Mouse (Mus musculus) spleen, adult 18-20 months (tissue): ENCODE measurements around the gene Fes.
A peak's percentile ranks its signal among the peaks of the same experiment; 100 is the strongest.
"Not testable (repeated sequence)": the region's sequence is repeated elsewhere in the genome, so short reads cannot be mapped to it uniquely, and the experiment has no call there.

ENCODE experiments used
- DNase-seq, 2 experiments: peaks; one replicate each; pipeline ENCODE4 v3.0.0; 2022; ENCODE audit warnings: mixed read lengths in 2 of 2

Gene Fes

DNA sequence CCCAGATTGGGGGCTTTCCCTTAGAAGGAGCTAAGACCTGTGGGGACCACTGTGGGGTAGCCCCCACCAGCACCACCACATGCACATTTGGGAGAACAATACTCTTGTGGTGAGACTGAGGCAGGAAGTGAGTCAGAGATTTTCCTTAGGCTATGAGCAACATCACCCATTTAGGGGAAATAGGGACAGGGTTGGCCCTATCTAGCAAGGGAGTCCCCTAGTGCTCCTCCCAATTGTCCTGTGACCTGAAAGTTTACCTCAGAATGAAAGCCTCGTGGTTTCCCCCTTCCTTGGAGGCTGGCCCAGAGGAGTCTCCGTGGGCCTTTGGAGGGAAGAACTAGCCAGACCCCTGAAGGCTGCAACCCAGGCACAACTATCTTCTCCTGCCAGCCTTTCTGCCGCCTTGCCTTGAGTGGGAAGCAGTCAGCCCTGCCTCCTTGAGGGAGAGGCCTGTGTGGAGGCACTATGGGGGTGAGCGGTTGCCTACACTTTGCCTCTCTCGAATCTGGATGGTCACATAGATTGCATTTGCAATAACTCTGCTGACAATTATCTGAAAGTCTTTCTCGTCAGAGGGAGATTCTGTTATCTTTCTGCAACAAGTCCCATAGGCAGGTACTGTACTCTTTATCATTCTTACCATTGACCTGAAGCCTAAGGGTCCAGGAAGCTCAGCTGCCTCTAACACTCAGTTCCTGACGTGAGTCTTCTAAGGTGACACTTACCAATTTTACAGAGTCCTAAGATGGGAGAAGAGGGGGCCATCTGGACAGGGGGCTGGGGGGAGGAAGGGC, 16.6 kb upstream of the Fes start:
- DNase-seq = no peak

DNA sequence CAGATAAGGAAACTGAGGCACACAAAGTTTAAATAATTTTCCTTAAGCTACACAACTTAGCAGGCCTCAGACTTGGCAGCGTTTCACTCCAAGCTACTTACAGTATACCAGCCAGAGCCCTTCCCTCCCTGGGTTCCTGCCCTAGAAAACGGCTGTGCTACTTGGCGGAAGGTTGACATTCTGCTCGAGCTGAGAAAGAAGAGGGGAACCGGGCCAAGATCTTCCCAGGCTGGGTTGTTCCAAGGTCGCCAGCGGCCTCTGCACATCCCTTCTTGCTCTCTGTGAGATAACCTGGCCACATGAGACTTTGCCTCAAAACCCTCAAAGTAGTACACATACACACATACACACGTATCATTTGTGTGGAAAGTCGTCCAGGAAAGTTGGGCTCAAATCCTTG, 15.8 kb upstream of the Fes start:
- DNase-seq = peak in 1 of 2 experiments; percentile 24

DNA sequence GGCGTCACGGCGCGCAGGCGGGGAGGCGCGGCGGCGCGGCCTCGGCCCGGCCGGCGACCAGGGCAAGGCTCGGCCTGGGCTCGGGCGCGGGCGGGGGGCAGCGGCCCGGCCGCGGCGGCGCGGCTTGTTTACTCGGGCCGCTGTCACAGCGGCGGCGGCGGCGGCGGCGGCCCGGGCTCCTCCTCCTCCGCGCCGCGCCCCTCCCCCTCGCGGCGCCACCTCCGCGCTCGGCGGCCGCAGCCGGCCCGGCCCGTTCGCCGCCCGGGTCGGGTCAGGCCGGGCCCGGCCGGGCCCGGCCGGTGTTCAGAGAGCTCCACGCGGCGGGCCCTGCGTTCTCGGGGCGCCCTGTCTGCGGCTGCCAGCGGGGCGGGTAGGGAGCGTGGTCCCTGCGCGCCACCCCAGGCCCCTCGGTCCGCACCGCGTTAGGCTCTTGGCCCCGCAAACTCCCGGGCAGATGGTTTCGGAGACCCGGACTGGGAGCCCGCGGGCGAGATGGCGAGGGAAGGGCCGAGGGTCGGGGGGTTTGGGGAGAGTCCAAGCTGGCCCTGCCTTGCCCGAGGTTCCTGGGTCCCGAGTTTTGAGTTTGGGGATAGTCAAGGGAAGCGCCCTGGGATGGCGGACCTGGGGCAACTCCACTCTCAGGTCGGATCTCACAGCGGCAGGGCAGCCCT, 15.0 kb upstream of the Fes start:
- DNase-seq = peak; percentile 57 to 73

DNA sequence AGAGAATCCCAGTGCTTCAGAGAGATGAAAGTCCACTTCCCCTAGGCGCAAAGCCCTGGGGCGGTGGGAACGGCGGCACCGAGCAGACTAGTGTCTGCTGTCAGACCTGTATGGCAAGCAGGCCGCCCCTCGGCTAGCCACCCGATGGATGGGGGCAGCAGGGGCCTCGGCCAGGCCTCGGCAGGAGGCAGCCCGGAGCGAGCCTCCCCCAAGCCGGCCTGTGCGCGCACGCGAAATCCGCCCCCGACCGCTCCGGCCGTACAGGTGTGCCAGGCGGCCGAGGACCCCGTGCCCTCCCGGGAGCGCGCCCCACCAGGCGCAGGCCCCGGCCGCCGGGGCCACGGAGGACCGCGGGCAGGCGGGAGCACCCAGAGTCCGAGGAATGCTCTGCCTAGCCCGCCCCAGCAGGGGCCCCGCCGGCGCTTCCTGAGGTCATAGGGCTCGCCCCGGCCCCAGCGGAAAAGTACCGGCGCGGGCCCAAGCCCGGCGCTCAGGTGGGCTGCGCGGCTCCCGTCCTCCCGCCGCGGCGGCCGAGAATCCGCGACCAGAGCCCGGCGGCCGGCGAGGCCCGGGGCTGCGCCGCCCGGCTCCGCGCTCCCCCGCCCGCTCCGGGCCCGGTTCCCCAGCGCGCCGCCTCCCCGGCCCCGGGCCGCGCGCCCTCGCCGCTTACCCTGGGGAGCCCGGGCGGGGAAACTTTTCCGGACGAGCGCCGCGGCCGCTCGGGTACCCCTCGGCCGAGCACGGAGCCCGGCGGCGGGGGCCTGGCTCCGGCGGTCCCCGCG, 14.3 kb upstream of the Fes start:
- DNase-seq = peak; percentile 40 to 60

DNA sequence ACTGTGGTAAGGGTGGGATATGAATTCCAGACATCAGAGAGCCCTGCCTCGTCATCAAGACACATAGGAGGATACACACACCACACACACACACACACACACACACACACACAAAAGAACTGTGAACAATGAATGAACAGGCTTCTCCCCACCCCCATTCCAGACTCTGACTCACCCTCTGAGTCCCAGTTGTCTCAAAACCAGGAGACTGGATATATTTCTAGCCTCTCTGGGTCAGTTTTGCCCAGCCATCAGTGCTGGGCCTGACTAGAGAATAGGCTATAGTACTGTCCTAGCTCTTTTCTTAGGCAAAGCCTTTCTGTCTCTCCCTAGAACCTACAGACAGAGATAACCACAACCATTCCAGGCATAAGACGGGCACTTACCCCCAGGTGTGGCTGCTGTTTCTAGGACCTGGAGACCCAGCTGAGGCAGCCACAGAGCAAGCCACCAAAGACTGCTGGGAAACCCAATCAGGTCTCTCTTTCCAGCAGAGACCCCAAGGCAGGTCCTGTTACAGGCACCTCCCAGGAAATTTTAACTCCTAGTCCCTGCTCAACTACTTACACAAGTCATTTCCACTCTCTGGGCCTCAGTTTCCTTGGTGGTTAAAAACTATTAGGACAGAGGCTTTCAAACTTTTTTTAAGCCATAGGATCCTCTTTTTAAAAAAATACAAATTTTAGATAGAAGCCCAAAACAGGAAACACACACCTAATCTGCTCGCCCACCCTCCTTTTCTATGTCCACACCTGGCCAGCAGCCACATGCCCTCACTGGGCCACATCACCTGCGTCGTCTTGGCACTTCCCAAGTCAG, 13.5 kb upstream of the Fes start:
- DNase-seq = no peak

DNA sequence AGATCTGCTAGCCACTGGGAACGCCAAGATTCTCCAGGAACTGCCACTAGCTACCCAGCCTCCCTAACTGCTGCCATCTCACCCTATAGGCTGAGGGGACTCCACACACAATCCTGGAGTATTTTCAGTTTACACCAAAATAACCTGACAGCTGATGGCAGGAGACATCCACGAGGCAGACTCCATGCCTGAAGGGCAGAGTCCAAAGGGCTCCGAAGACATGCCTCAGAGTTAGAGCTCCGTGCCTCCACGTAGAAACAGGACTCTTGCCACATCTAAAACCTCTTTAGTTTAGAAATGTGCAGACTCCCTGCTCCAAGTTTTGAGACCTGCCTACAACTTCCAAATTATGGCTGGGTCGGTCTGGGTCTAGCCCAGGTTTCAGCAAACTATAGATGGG, 12.8 kb upstream of the Fes start:
- no peak for DNase-seq

DNA sequence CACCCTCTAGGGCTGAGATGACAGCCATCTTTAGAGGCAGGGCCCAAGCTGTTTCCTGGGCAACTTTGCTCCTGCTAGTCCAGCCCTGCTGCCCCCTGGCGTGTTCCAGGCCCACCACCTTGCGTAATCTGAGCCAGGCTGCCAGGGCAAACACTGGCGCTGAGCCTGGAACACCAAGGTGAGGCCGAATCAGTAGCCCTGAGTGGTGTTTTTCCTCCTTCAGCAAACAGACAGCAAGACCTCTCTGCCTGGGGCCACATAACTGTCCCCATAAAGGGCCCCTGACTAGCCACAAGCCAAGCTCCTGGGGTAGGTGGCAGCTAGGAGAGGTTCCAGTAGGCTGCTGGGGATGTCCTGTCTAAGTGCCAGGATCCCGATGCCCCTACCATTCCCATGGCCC, 12.4 kb upstream of the Fes start:
- no peak for DNase-seq

DNA sequence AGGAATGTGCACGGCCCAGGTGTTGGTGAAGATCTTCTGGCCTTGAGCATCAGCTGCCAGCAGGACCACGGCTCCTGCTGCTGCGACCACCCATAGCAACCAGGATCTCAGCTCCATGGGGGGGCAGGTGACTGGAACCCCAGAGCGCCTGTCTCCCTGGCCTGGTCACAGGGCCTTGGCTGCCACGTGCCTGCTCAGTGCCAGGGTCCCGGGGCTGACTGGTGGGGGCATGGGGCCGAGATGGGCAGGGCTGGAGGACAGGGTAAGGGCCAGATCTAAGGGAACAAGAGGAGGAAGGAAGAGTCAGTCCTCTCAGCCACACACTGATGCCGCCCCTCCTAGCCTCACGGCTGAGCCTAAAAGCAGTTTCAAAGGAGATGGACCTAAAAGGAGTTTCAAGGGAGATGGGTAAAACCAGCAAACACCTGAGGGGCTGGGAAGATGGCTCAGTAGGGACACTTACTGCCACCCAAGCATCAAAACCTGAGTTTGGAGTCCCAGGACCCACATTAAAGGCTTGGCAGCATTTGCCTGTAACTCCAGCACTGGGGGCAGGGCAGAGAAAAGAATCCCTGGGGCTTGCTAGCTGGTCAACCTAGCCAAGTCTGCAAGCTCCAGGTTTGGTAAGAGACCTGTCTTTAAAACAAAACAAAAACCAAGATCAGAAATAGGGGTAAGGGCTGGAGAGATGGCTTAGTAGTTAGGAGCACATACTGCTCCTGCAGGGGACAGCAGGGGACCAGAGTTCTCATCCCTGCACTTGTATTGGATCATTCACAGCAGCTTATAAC, 11.1 kb upstream of the Fes start:
- DNase-seq = no peak

DNA sequence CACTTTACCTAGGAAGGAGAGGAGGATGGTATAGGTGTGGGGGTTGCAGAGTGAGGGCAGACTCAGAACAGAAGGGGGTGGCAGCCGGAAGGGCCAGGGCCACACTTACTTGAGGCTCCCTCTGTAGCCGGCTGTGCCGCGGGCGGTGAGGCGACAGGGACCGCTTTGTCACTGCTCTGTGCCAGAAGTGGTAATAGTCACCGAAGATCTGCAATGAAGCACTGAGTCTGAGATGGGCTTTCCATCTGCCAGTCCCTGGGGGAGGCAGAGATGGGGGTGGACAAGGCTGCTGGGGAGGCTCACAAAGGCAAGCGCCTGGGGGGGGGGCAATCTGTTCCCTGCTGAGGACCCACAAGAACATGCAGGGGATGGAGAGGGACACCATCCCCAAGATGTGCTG, 10.2 kb upstream of the Fes start:
- DNase-seq = no peak

DNA sequence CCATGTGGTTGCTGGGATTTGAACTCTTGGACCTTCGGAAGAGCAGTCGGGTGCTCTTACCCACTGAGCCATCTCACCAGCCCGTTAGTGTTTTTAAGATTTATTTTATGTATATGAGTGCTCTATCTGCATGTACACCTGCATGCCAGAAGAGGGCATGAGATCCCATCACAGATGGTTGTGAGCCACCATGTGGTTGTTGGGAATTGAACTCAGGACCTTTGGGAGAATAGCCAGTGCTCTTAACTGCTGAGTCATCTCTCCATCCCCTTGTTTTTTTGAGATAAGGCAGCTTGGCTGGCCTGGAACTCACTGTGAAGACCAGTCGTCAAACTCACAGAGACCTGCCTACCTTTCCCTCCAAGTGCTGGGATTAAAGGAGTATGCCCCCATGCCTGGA, 8.7 kb upstream of the Fes start:
- not testable (repeated sequence) for DNase-seq

DNA sequence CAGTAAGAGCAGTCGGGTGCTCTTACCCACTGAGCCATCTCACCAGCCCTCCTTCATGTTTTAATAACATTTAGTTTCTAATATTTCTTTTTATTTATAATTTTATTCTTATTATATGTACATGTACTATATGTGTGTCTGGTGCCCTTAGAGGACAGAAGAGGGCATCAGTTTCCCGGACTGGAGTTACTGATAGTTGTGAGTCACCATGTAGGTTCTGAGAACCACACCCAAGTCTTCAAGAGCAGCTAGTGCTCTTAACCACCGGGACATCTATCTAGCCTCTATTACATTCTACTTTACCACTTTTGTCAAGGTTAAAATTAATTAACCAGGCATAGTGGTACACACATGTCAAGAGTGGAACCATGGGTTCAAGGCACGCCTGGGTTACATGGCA, 6.9 kb upstream of the Fes start:
- no peak for DNase-seq

DNA sequence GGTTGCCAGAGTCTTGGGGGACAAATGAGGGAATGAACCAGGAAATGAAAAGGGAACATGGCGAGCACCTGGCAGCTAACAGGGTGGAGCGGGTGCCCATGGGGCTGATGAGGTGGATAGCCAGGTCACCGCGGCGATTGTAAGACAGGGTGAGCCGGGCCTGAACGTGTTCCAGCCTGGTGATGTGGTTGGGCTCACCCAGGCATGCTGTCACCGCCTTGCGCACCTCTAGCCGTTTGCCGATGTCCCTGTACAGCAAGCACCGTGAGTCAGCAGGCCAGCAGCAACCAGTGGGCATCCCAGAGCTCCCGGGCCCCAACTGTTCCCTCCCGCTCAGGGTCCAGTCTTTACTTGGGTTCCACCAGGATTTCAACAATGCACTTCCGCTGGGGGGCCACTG, 4.4 kb upstream of the Fes start:
- no peak for DNase-seq

DNA sequence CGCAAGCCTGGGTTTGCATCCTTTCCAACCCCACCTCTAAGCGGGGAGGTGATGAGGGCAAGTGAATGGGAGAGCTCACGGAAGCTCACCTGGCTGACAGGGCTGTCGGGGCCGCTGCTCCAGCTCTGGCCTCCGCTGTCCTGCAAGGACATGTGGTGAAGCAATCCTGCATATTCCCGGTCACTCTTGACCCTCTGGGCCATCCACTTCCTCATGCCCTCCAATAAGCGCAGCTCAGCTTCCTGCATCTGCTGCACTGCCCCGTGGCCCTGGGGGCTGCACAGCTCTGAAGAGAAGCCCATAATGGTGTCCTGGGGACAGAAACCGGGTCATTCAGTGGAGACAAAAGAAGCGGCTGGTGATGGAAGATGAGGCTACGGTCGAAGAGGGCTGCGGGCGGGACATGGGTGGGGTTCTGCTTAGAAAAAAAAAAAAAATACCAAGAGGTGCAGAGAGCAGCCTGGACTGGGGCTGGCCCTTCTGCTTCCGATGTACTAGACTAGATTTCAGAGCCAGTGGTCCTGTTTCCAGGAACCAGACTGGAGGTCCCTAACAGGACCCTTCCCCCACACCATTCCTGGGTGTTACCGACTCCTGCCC, 613 bp downstream of the Fes start:
- peak in 1 of 2 experiments; percentile 37 for DNase-seq

DNA sequence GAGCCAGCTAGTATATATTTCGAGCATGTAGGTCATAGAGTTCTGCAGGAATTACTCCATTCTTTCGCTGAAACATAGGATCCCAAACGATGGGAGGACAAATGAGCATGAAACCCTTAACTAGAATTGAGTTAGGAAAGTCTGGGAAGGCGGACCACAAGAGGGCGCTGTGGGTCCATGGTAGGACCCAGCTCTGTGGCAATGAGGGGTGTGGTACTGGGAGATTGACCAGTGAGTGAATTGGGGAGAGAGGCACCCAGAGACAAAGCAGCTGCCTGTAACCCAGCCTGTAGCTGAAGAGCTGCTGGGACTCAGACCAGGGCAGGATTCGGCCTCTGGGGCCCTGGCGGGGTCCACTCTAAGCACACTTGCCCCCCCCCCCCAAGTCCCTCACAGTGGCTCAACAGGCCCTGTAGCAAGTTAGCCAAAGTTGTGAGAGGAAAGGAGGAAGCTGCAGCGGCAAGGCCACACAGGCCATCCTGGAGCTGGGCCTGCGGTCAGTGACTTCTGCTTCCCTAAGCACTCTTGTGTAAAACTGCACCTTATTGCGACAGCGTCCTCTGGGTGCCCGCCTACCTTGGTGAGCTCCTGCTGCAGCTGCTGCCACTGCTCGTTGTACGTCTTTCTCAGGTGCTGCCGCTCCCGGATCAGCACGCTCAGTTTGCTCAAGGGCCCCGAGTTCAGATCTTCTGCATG, 1.4 kb downstream of the Fes start:
- peak; percentile 78 to 92 for DNase-seq

DNA sequence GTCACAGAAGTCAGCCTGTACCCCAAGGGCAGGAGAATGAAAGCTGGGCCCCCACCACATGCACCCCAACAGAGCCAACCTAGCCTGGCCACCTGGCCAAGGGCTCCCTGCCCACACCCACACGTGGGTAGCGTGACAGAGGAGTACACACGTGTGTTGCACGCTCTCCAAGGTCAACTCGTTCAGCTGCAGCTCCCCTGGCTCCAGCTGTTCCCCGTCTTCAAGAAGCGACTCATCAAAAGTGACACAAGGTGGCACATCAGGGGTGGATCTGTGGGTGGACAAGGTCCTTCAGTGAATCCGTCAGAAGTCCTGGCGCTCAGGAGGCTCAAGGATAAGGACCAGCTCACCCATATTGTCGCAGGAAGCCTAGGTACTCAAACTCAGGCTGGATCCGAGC, 4.8 kb downstream of the Fes start:
- DNase-seq = no peak

DNA sequence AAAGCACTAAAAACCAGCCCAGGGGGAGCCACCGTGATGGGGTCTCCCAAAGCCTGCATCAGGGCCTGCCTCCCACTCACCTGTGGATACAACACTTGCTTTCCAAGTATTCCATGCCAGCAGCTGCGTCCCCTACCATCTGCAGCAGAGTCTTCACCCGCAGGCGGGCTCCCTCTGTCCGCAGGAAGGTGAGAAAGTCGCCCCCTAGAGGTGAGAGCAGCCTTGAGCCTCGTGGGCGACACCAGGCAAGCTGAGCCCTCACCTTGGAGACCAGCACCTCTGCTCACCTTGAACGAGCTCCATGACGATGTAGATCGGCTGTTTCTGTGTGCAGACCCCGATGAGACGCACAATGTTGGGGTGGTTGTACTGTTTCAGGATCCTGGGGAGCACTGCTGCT, 8.2 kb downstream of the Fes start:
- peak in 1 of 2 experiments; percentile 47 for DNase-seq

DNA sequence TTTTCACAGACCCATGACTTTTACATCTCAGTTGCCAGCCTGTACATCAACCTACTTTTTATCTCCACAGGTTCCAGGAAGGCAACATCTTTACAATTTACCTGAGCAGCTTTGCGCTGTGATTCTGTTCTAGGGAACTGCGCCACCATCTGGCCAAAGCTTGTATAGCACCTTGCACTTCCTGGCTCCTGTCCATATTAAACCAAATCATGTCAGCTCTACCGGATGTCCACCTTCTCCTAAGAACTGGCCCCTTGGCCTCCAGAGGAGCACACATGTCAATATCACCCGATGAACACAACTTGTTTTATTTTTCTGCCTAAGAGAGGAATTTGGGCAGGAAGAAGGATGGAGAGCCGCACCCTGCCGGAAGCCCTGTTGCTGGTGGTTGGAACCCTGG, 10.3 kb downstream of the Fes start:
- peak; percentile 45 to 77 for DNase-seq

DNA sequence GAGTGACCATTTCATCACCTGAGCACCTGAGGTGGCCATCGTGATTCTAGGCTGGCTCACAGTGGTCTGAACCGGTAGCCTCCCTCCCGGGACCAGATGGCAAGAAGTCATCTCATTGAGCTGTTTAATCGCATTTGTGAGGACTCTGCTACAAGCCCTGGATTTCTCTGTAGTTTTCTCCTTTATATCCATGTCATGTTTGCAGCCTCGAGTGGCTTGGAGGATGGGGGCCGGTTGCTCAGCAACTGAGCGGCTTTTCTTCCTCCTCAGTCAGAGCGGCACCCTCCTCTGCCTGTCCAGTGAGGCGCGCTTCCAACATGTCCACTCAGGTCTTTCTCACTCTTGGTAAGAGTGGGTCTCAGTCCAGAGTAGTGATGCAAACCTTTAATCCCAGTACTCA, 11.6 kb downstream of the Fes start:
- DNase-seq = no peak

DNA sequence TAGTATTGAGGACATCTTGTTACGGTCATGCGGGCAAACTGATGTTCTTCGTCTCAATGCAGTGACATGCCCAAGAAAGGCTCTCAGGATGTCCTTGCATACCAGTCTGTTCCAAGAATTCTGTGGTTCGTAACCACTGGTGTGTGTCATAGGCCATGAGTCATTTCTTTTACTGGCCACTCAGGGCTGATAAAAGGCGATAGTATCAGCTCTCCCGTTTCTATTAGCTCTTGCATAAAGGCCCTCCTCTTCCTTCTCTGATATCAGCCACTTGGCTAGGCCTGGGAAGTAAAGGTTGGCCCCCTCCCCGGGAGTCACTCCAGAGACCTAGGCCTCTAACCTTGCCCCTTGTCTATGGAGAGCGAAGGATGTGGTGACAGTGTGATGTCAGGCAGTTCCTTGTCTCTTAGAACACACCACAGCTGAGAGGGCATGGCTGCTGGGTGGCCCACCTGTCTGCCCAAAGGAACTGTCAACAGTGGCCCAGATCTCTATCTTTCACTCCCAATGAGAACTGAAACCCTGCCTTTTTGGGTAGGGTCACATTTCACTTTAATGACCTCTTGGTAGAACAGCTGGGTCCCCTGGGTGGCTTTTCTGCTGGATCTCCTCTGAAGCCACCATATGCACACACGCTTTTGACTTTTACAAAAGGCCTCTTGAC, 12.2 kb downstream of the Fes start:
- DNase-seq = no peak

DNA sequence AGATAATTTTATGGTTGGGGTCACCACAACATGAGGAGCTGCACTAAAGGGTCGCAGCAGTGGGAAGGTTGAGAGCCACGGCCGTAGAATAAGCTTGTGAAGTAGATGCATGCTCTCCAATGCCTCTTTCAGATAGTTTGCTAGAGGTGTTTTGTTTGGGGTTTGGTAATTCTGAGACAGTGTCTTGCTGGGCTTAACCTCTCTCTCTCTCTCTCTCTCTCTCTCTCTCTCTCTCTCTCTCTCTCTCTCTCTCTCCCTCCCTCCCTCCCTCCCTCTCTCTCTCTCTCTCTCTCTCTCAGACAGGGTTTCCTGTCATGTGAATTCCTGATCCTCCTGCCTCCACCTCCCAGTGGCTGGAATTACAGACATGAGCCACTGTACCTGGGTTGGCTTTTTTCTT, 13.0 kb downstream of the Fes start:
- DNase-seq = no peak
